Mouse (Mus musculus) spleen, adult 2 months (tissue): ENCODE results near the gene Rhox4d. TPM values are rescaled to one million over a fixed set of nuclear protein-coding genes. Genes with fewer than 3 reads are reported as not detected.
"Not testable (repeated sequence)": the region's sequence is repeated elsewhere in the genome, so short reads cannot be mapped to it uniquely, and the experiment has no call there.

Experiments
- DNase-seq, 2 experiments: peaks; one replicate each; pipeline versions ENCODE4 v3.0.0 to v3.0.0-alpha.2; 2012 to 2021; ENCODE audit warnings: low spot score in 2 of 2, low read depth in 1 of 2
- H3K27ac ChIP-seq: fragments of 200-500 bp; 2 replicates; pipeline ENCODE4 v1.5.1; 2012; ENCODE audit warnings: low read length, inconsistent platforms; ENCODE audit not compliant: insufficient read depth
- H3K27me3 ChIP-seq: fragments of 200-500 bp; 2 replicates; pipeline ENCODE4 v1.6.1; 2012; ENCODE audit warnings: mild to moderate bottlenecking, moderate library complexity, low read length, inconsistent platforms; ENCODE audit not compliant: control insufficient read depth, insufficient read depth
- H3K36me3 ChIP-seq: fragments of 200-500 bp; 2 replicates; pipeline ENCODE4 v1.6.1; 2012; ENCODE audit warnings: mild to moderate bottlenecking, low read length, inconsistent platforms; ENCODE audit not compliant: control insufficient read depth, insufficient read depth
- H3K4me1 ChIP-seq: fragments of 200-500 bp; 2 replicates; pipeline ENCODE4 v1.6.1; 2011; ENCODE audit warnings: inconsistent platforms; ENCODE audit not compliant: control insufficient read depth, insufficient read depth, insufficient read length
- H3K4me3 ChIP-seq: fragments of 200-500 bp; 2 replicates; pipeline ENCODE4 v1.5.1; 2011; ENCODE audit warnings: mild to moderate bottlenecking, inconsistent platforms; ENCODE audit not compliant: insufficient read depth, insufficient read length; ENCODE audit errors: extremely low read depth
- WGBS: fragments of 180-500 bp; shearing (Covaris S2); methylation state at CpG from one replicate; pipeline ENCODE4 v1.1.7; 2018; 5-methylcytosine and 5-hydroxymethylcytosine counted together
- polyA plus RNA-seq: library from polyadenylated mRNA; depleted of rRNA; stranded (reverse); fragments of >200 nt; gene quantifications from 2 replicates; pipeline ENCODE4 v1.2.3, GENCODE M21; 2012; rRNA removed

The Rhox4d gene
- polyA plus RNA-seq, result not detected in 2 replicates

GRCm38 (mm10) chrX:37514059-37514458 is at the start of gene Rhox4d:
Gene Rhox4d (plus strand): TSS chrX:37514359.
- H3K27me3 ChIP-seq, H3K4me3 ChIP-seq, DNase-seq, H3K27ac ChIP-seq, H3K4me1 ChIP-seq, H3K36me3 ChIP-seq: not testable (repeated sequence)
- WGBS, result 89% methylated on average over 17 of the region's 18 CpGs

- not testable (repeated sequence) for DNase-seq, H3K27ac ChIP-seq, H3K4me3 ChIP-seq, H3K36me3 ChIP-seq, H3K4me1 ChIP-seq, H3K27me3 ChIP-seq
- 92% methylated on average over 14 of the region's 14 CpGs for WGBS
Observed at GRCm38 (mm10) chrX:37480037-37480436, 34.1 kb upstream of the Rhox4d start, which contains the start of gene Rhox4c. Gene Rhox4c (plus strand): TSS chrX:37480337.

- DNase-seq, H3K36me3 ChIP-seq, H3K4me1 ChIP-seq, H3K27me3 ChIP-seq, H3K27ac ChIP-seq, H3K4me3 ChIP-seq: not testable (repeated sequence)
- WGBS, result 97% methylated on average over 3 of the region's 8 CpGs
Observed at GRCm38 (mm10) chrX:37530152-37530551, 16.0 kb downstream of the Rhox4d start, which contains the start of gene Rhox2e. Gene Rhox2e (plus strand): TSS chrX:37530452.

- not testable (repeated sequence) for H3K27me3 ChIP-seq, H3K4me3 ChIP-seq, H3K36me3 ChIP-seq, DNase-seq, H3K27ac ChIP-seq, H3K4me1 ChIP-seq
- WGBS, result 100% methylated on average over 1 of the region's 4 CpGs
Observed at GRCm38 (mm10) chrX:37541719-37542118, 27.6 kb downstream of the Rhox4d start, which contains the start of gene Rhox3e. Gene Rhox3e (plus strand): TSS chrX:37542019.

GRCm38 (mm10) chrX:37557112-37557511 is 43.0 kb downstream of the Rhox4d start, which contains the start of gene Rhox4e:
Gene Rhox4e (plus strand): TSS chrX:37557412.
- not testable (repeated sequence) for H3K36me3 ChIP-seq, DNase-seq, H3K27me3 ChIP-seq, H3K4me3 ChIP-seq, H3K4me1 ChIP-seq, H3K27ac ChIP-seq
- 91% methylated on average over 10 of the region's 18 CpGs for WGBS

Other genes with a start within 250 kb of the Rhox4d start
- not detected in 2 replicates for gene Rhox4a, start 249.0 kb upstream of the Rhox4d start, polyA plus RNA-seq
- not detected in 2 replicates for gene Rhox3a2, start 134.3 kb upstream of the Rhox4d start, polyA plus RNA-seq
- not detected in 2 replicates for gene Rhox4a2, start 123.5 kb upstream of the Rhox4d start, polyA plus RNA-seq
- not detected in 2 replicates for gene Rhox2b, start 102.3 kb upstream of the Rhox4d start, polyA plus RNA-seq
- gene Rhox4b, start 81.9 kb upstream of the Rhox4d start, polyA plus RNA-seq, result not detected in 2 replicates
- not detected in 2 replicates for gene Rhox2c, start 60.7 kb upstream of the Rhox4d start, polyA plus RNA-seq
- gene Rhox3c, start 55.8 kb upstream of the Rhox4d start, polyA plus RNA-seq, result not detected in 2 replicates
- gene Rhox4c, start 34.0 kb upstream of the Rhox4d start, polyA plus RNA-seq, result not detected in 2 replicates
- gene Rhox2d, start 20.9 kb upstream of the Rhox4d start, polyA plus RNA-seq, result not detected in 2 replicates
- gene Rhox2e, start 16.1 kb downstream of the Rhox4d start, polyA plus RNA-seq, result not detected in 2 replicates
- gene Rhox3e, start 27.7 kb downstream of the Rhox4d start, polyA plus RNA-seq, result not detected in 2 replicates
- not detected in 2 replicates for gene Rhox4e, start 43.1 kb downstream of the Rhox4d start, polyA plus RNA-seq
- not detected in 2 replicates for gene Rhox2f, start 57.0 kb downstream of the Rhox4d start, polyA plus RNA-seq
- not detected in 2 replicates for gene Rhox3f, start 66.6 kb downstream of the Rhox4d start, polyA plus RNA-seq
- not detected in 2 replicates for gene Rhox4f, start 93.3 kb downstream of the Rhox4d start, polyA plus RNA-seq
- not detected in 2 replicates for gene Rhox3g, start 114.3 kb downstream of the Rhox4d start, polyA plus RNA-seq
- not detected in 2 replicates for gene Rhox2g, start 129.1 kb downstream of the Rhox4d start, polyA plus RNA-seq
- not detected in 2 replicates for gene Rhox4g, start 137.0 kb downstream of the Rhox4d start, polyA plus RNA-seq
- gene Rhox3h, start 154.4 kb downstream of the Rhox4d start, polyA plus RNA-seq, result not detected in 2 replicates
- not detected in 2 replicates for gene Rhox2h, start 158.9 kb downstream of the Rhox4d start, polyA plus RNA-seq